Mouse (Mus musculus): ENCODE results near the gene Dgkg. TPM values are rescaled to one million over a fixed set of nuclear protein-coding genes. Genes with fewer than 3 reads are reported as not detected.

Gene Dgkg
- polyA plus RNA-seq, 1 experiment = 0.40 TPM

GRCm38 (mm10) chr16:22687711-22688230, 30.8 kb upstream of the Dgkg start:
- TF ChIP-seq POLR2A (IDR thresholded peaks at IDR 0.05; ENCODE audit: low read depth, low read length) (no peak), CTCF (IDR thresholded peaks at IDR 0.05; ENCODE audit: extremely low read depth, insufficient read depth, insufficient read length, insufficient replicate concordance) (no peak)
- DNase-seq (ENCODE audit: low read depth in 1 of 2, low spot score in 2 of 2) = no peak
- Histone ChIP-seq H3K27me3 (ENCODE audit: control insufficient read depth, insufficient read depth, low read length) (no peaks in the 10 kb centered on the region), H3K27ac (ENCODE audit: insufficient read depth, low read length) (no peak overlapping the region), H3K36me3 (ENCODE audit: control insufficient read depth, insufficient read depth, low read length) (no peaks in the 10 kb centered on the region), H3K4me1 (ENCODE audit: control insufficient read depth, insufficient read depth, insufficient read length) (no peaks in the 10 kb centered on the region), H3K4me3 (ENCODE audit: extremely low read depth, insufficient read depth, insufficient read length) (no peak overlapping the region)
- 72% methylated on average over 8 of the region's 8 CpGs for WGBS

- TF ChIP-seq POLR2A (IDR thresholded peaks at IDR 0.05; ENCODE audit: low read depth, low read length) = no peak
- no peak for TF ChIP-seq CTCF (IDR thresholded peaks at IDR 0.05; ENCODE audit: extremely low read depth, insufficient read depth, insufficient read length, insufficient replicate concordance)
- Histone ChIP-seq H3K36me3 (ENCODE audit: control insufficient read depth, insufficient read depth, low read length) (no peaks in the 10 kb centered on the region), H3K4me1 (ENCODE audit: control insufficient read depth, insufficient read depth, insufficient read length) (no peaks in the 10 kb centered on the region), H3K4me3 (ENCODE audit: extremely low read depth, insufficient read depth, insufficient read length) (no peak overlapping the region), H3K27me3 (ENCODE audit: control insufficient read depth, insufficient read depth, low read length) (no peaks in the 10 kb centered on the region), H3K27ac (ENCODE audit: insufficient read depth, low read length) (no peak overlapping the region)
- no peak for DNase-seq (ENCODE audit: low read depth in 1 of 2, low spot score in 2 of 2)
- 84% methylated on average over 3 of the region's 3 CpGs for WGBS
Observed at GRCm38 (mm10) chr16:22683605-22684004, 26.6 kb upstream of the Dgkg start.

- DNase-seq (ENCODE audit: low read depth in 1 of 2, low spot score in 2 of 2) = no peak
- H3K36me3 ChIP-seq (ENCODE audit: control insufficient read depth, insufficient read depth, low read length) = no peaks in the 10 kb centered on the region
- no peaks in the 10 kb centered on the region for H3K4me1 ChIP-seq (ENCODE audit: control insufficient read depth, insufficient read depth, insufficient read length)
- H3K27me3 ChIP-seq (ENCODE audit: control insufficient read depth, insufficient read depth, low read length) = no peaks in the 10 kb centered on the region
- no peak for TF ChIP-seq POLR2A (IDR thresholded peaks at IDR 0.05; ENCODE audit: low read depth, low read length)
- TF ChIP-seq CTCF (IDR thresholded peaks at IDR 0.05; ENCODE audit: extremely low read depth, insufficient read depth, insufficient read length, insufficient replicate concordance) = no peak
- H3K4me3 ChIP-seq (ENCODE audit: extremely low read depth, insufficient read depth, insufficient read length) = no peak overlapping the region
- no peak overlapping the region for H3K27ac ChIP-seq (ENCODE audit: insufficient read depth, low read length)
Observed at GRCm38 (mm10) chr16:22682727-22683126, 25.7 kb upstream of the Dgkg start.

GRCm38 (mm10) chr16:22679641-22680040, 22.6 kb upstream of the Dgkg start:
- Histone ChIP-seq H3K36me3 (ENCODE audit: control insufficient read depth, insufficient read depth, low read length) (no peaks in the 10 kb centered on the region), H3K4me1 (ENCODE audit: control insufficient read depth, insufficient read depth, insufficient read length) (no peaks in the 10 kb centered on the region), H3K27ac (ENCODE audit: insufficient read depth, low read length) (no peak overlapping the region), H3K4me3 (ENCODE audit: extremely low read depth, insufficient read depth, insufficient read length) (no peak overlapping the region), H3K27me3 (ENCODE audit: control insufficient read depth, insufficient read depth, low read length) (no peaks in the 10 kb centered on the region)
- WGBS = 93% methylated on average over 3 of the region's 3 CpGs
- DNase-seq (ENCODE audit: low read depth in 1 of 2, low spot score in 2 of 2) = no peak
- TF ChIP-seq CTCF (IDR thresholded peaks at IDR 0.05; ENCODE audit: extremely low read depth, insufficient read depth, insufficient read length, insufficient replicate concordance) = no peak

GRCm38 (mm10) chr16:22674636-22675035, 17.6 kb upstream of the Dgkg start:
- no peaks in the 10 kb centered on the region for H3K4me1 ChIP-seq (ENCODE audit: control insufficient read depth, insufficient read depth, insufficient read length)
- no peak for DNase-seq (ENCODE audit: low read depth in 1 of 2, low spot score in 2 of 2)
- TF ChIP-seq CTCF (IDR thresholded peaks at IDR 0.05; ENCODE audit: extremely low read depth, insufficient read depth, insufficient read length, insufficient replicate concordance) = no peak
- no peak for TF ChIP-seq POLR2A (IDR thresholded peaks at IDR 0.05; ENCODE audit: low read depth, low read length)
- H3K27ac ChIP-seq (ENCODE audit: insufficient read depth, low read length) = no peak overlapping the region
- no peak overlapping the region for H3K4me3 ChIP-seq (ENCODE audit: extremely low read depth, insufficient read depth, insufficient read length)
- no peaks in the 10 kb centered on the region for H3K27me3 ChIP-seq (ENCODE audit: control insufficient read depth, insufficient read depth, low read length)
- H3K36me3 ChIP-seq (ENCODE audit: control insufficient read depth, insufficient read depth, low read length) = no peaks in the 10 kb centered on the region
- WGBS = 82% methylated on average over 10 of the region's 10 CpGs

- H3K4me3 ChIP-seq (ENCODE audit: extremely low read depth, insufficient read depth, insufficient read length) = no peak overlapping the region
- no peaks in the 10 kb centered on the region for H3K4me1 ChIP-seq (ENCODE audit: control insufficient read depth, insufficient read depth, insufficient read length)
- H3K27ac ChIP-seq (ENCODE audit: insufficient read depth, low read length) = no peak overlapping the region
- TF ChIP-seq POLR2A (IDR thresholded peaks at IDR 0.05; ENCODE audit: low read depth, low read length) (no peak), CTCF (IDR thresholded peaks at IDR 0.05; ENCODE audit: extremely low read depth, insufficient read depth, insufficient read length, insufficient replicate concordance) (no peak)
- 37% methylated on average over 4 of the region's 4 CpGs for WGBS
- no peaks in the 10 kb centered on the region for H3K36me3 ChIP-seq (ENCODE audit: control insufficient read depth, insufficient read depth, low read length)
- no peak for DNase-seq (ENCODE audit: low read depth in 1 of 2, low spot score in 2 of 2)
- no peaks in the 10 kb centered on the region for H3K27me3 ChIP-seq (ENCODE audit: control insufficient read depth, insufficient read depth, low read length)
Observed at GRCm38 (mm10) chr16:22674164-22674563, 17.1 kb upstream of the Dgkg start.

GRCm38 (mm10) chr16:22664033-22664432, 7.0 kb upstream of the Dgkg start:
- no peaks in the 10 kb centered on the region for H3K36me3 ChIP-seq (ENCODE audit: control insufficient read depth, insufficient read depth, low read length)
- TF ChIP-seq POLR2A (IDR thresholded peaks at IDR 0.05; ENCODE audit: low read depth, low read length) = no peak
- no peaks in the 10 kb centered on the region for H3K27me3 ChIP-seq (ENCODE audit: control insufficient read depth, insufficient read depth, low read length)
- H3K4me1 ChIP-seq (ENCODE audit: control insufficient read depth, insufficient read depth, insufficient read length) = no peaks in the 10 kb centered on the region
- DNase-seq (ENCODE audit: low read depth in 1 of 2, low spot score in 2 of 2) = no peak
- H3K4me3 ChIP-seq (ENCODE audit: extremely low read depth, insufficient read depth, insufficient read length) = no peak overlapping the region
- no peak overlapping the region for H3K27ac ChIP-seq (ENCODE audit: insufficient read depth, low read length)
- 42% methylated on average over 4 of the region's 4 CpGs for WGBS

Data from spleen, adult 2 months (tissue).